In the genomic region with DNA sequence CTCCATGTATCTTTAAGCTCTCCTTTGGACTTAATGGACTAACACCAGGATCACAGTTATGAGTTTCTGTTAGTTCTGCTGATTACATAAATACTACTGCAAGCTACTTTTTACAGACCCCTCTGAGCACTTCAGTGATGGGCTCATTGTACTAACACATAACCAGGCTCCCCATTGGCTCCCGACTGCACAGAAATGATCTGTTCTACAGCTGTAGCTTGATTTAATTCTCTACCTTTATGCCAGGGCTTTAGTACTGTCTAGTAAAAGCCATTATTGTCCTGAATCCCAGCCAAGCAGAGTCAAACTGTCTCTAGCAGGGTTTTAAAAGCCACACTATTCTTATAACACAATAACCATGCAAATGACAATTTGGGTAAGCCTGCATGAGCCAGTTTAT, we compare ENCODE assay signal across 27 mouse cellular contexts.
DNase-seq lines count a peak whose midpoint lies in the region; ATAC-seq and TF ChIP-seq lines count a peak whose summit lies in the region.
"Had no signal": no experiment of that assay in that cellular context is flagged by ENCODE, and none has a peak within 500 bp of the region (broad histone marks: within the 10 kb centered on the region; RNA-seq: fewer than 3 reads in every experiment).

No protein-coding gene starts in this region.

- DNase-seq in forebrain, embryonic 10.5 days (ENCODE audit: extremely low spot score, low spot score): no peak
- DNase-seq in layer of hippocampus, adult 2 months (ENCODE audit: low spot score in 2 of 2): no peak
- no peak for DNase-seq in layer of hippocampus, adult 8-10 months (ENCODE audit: low spot score in 2 of 2)
- DNase-seq in neural tube, embryonic 10.5 days (ENCODE audit: extremely low spot score, low spot score): no peak
- no peak for DNase-seq in MN1 (ENCODE audit: low spot score)
- DNase-seq: adrenal gland, adult 8-10 months; cerebellum, adult 11 months; cerebellum, adult 9-10 months; cerebellum, postnatal 36 days; gastrocnemius, postnatal 10 days; heart, postnatal 36 days; kidney, adult 18-20 months; kidney, postnatal 25 days; lung, embryonic 14.5 days; spleen, adult 18-20 months; thymus, postnatal 14 days had no signal

- no peak overlapping the region for H3K9ac ChIP-seq in forebrain, embryonic 16.5 days (replicated peaks; ENCODE audit: low read depth, low read length)
- no peak overlapping the region for H3K9ac ChIP-seq in neural tube, embryonic 13.5 days
- H3K9ac ChIP-seq: heart, embryonic 15.5 days; hindbrain, embryonic 14.5 days; kidney, embryonic 15.5 days; liver, embryonic 15.5 days; lung, embryonic 14.5 days; neural tube, embryonic 12.5 days had no signal

- H3K9me3 ChIP-seq in forebrain, embryonic 16.5 days (ENCODE audit: control insufficient read depth, low read length): no peaks in the 10 kb centered on the region
- no peaks in the 10 kb centered on the region for H3K9me3 ChIP-seq in forebrain, embryonic 10.5 days
- no peaks in the 10 kb centered on the region for H3K9me3 ChIP-seq in neural tube, embryonic 13.5 days
- H3K9me3 ChIP-seq: heart, embryonic 10.5 days; heart, embryonic 15.5 days; kidney, embryonic 15.5 days; liver, embryonic 15.5 days; midbrain, embryonic 10.5 days; neural tube, embryonic 12.5 days had no signal

- H3K4me2 ChIP-seq in forebrain, embryonic 16.5 days (ENCODE audit: low read length): no peak overlapping the region
- no peak overlapping the region for H3K4me2 ChIP-seq in neural tube, embryonic 13.5 days
- H3K4me2 ChIP-seq: heart, embryonic 15.5 days; hindbrain, embryonic 14.5 days; kidney, embryonic 15.5 days; liver, embryonic 15.5 days; lung, embryonic 14.5 days; neural tube, embryonic 12.5 days had no signal

- no peak overlapping the region for H3K27ac ChIP-seq in forebrain, embryonic 16.5 days (ENCODE audit: low read length)
- no peak overlapping the region for H3K27ac ChIP-seq in forebrain, embryonic 10.5 days
- peak overlapping the region; percentile 16; the same call in 1 of the 2 replicates for H3K27ac ChIP-seq in layer of hippocampus, adult 2 months
- H3K27ac ChIP-seq in neural tube, embryonic 13.5 days (replicated peaks): peak overlapping the region; percentile 29
- H3K27ac ChIP-seq: heart, embryonic 10.5 days; heart, embryonic 15.5 days; hindbrain, embryonic 14.5 days; kidney, embryonic 15.5 days; liver, embryonic 15.5 days; midbrain, embryonic 10.5 days; neural tube, embryonic 12.5 days had no signal

- peak; percentile 50 for ATAC-seq in forebrain, embryonic 16.5 days
- ATAC-seq in neural tube, embryonic 13.5 days (ENCODE audit: low read depth): 0 out of 2 replicates have a peak, but pooled peaks have one; percentile 49
- ATAC-seq: forebrain, embryonic 14.5 days had no signal

- peaks cover 15% of the 10 kb centered on the region for H3K4me1 ChIP-seq in forebrain, embryonic 16.5 days (replicated peaks; ENCODE audit: control insufficient read depth, insufficient read depth, low read length)
- H3K4me1 ChIP-seq in forebrain, embryonic 10.5 days: peaks cover 3% of the 10 kb centered on the region; the same call in 1 of the 2 replicates
- H3K4me1 ChIP-seq in neural tube, embryonic 13.5 days (replicated peaks): peaks cover 78% of the 10 kb centered on the region
- H3K4me1 ChIP-seq: heart, embryonic 10.5 days; liver, embryonic 15.5 days had no signal

- H3K27me3 ChIP-seq in forebrain, embryonic 16.5 days (replicated peaks; ENCODE audit: control insufficient read depth, insufficient read depth, low read length): no peaks in the 10 kb centered on the region
- H3K27me3 ChIP-seq in forebrain, embryonic 10.5 days (ENCODE audit: poor library complexity, severe bottlenecking): no peaks in the 10 kb centered on the region
- no peaks in the 10 kb centered on the region for H3K27me3 ChIP-seq in neural tube, embryonic 13.5 days
- H3K27me3 ChIP-seq: CH12.LX; heart, embryonic 15.5 days; kidney, embryonic 15.5 days; liver, embryonic 15.5 days; neural tube, embryonic 12.5 days had no signal

- no peaks in the 10 kb centered on the region for H3K36me3 ChIP-seq in forebrain, embryonic 16.5 days (ENCODE audit: control insufficient read depth, insufficient read depth)
- no peaks in the 10 kb centered on the region for H3K36me3 ChIP-seq in forebrain, embryonic 10.5 days (replicated peaks)
- H3K36me3 ChIP-seq in neural tube, embryonic 13.5 days: no peaks in the 10 kb centered on the region
- H3K36me3 ChIP-seq: heart, embryonic 10.5 days; heart, embryonic 15.5 days; kidney, embryonic 15.5 days; liver, embryonic 15.5 days; midbrain, embryonic 10.5 days; neural tube, embryonic 12.5 days had no signal

- no peak for TF ChIP-seq CTCF in layer of hippocampus, adult 2 months (conservative IDR thresholded peaks at IDR 0.05)

- WGBS in forebrain, embryonic 16.5 days: 18% methylated on average over 1 of the region's 1 CpGs
- 83% methylated on average over 1 of the region's 1 CpGs for WGBS in forebrain, embryonic 10.5 days
- WGBS in neural tube, embryonic 13.5 days: 19% methylated on average over 1 of the region's 1 CpGs

- no peak overlapping the region for H3K4me3 ChIP-seq in forebrain, embryonic 16.5 days (replicated peaks; ENCODE audit: low read length)
- no peak overlapping the region for H3K4me3 ChIP-seq in forebrain, embryonic 10.5 days
- H3K4me3 ChIP-seq in layer of hippocampus, adult 2 months: no peak overlapping the region
- H3K4me3 ChIP-seq in neural tube, embryonic 13.5 days: no peak overlapping the region
- H3K4me3 ChIP-seq: heart, embryonic 10.5 days; heart, embryonic 15.5 days; kidney, embryonic 15.5 days; liver, embryonic 15.5 days; midbrain, embryonic 10.5 days; neural tube, embryonic 12.5 days had no signal

Comparison
In these comparisons a context has a peak if more than half of its experiments do, and no peak if none do; other contexts are left out.
1. H3K27ac ChIP-seq: peak in layer of hippocampus, adult 2 months (single experiment) and neural tube, embryonic 13.5 days (single experiment); none in forebrain, embryonic 16.5 days (single experiment) and forebrain, embryonic 10.5 days (single experiment).